Mouse (Mus musculus) C2C12 (cell line): ENCODE data around the gene Taf12.

Experiments
- MAX ChIP-seq: IDR thresholded peaks from one replicate; pipeline ENCODE4 v1.6.1; 2011; ENCODE audit warnings: mild to moderate bottlenecking, control low read depth
- MYOG ChIP-seq: IDR thresholded peaks from one replicate; pipeline ENCODE4 v1.6.1; 2011; ENCODE audit not compliant: control insufficient read depth, insufficient read length; ENCODE audit errors: extremely low read depth

GRCm38 (mm10) chr4:132234710-132235109 lies 39.5 kb upstream of the Taf12 start:
- TF ChIP-seq MAX (no peak), MYOG (no peak)
